Mouse (Mus musculus): Measurements from ENCODE around the gene Gpr61.

DNA sequence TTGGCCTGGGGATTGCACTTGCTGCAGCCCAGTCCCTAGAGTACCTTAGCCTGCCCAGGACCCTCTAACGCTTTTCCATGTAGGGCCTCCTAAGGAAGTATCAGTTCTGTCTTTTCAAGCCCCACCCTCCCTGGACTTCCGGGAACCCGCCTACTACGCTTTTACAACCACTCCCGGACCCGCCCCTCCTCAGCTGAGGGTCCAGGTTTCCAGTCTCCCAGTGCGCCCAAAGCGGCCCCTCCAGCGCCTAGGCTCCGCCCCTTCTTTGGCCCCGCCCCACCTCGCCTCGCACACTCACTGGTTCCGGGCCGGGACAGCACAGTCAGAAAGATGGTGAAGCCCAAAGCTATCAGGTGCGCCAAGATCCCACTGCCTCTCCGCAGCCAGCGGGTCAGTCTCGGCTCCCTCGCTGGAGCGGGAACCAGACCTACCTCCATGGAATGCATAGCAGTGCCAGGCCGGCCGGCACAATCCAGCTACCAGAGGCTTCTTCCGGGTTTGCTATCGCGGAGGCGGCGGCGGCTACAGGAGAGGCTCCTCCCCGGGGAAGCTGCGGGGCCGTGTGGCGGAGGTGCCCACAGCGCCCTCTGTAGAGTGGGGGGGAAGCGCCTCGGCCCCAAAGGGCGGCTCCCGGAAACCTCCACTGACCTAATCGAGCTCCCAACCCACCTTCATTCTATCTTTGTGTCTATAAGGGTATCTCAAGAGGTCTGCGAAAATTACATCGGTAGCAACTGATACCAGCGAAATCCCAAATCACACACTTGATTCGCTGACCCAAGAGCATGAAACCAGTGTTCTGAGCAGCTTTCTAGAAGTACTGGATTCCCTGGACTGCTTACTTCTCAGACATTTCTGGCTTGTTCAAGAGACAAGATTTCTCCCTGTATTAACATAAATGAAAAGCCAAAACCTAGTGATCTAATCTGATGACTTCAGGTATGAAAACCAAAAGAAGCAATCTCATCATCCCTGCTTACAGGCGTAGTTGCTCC, 45.9 kb upstream of the Gpr61 start, which contains the start of gene Cyb561d1:
- TF ChIP-seq CTCF (IDR thresholded peaks at IDR 0.05; ENCODE audit: low read depth): peak; percentile 88
- no peak for TF ChIP-seq EP300 (IDR thresholded peaks at IDR 0.05; ENCODE audit: low read depth)

All from liver, embryonic 14.5 days (tissue).